Mouse (Mus musculus) cerebellum, adult 18-20 months (tissue): ENCODE results near the gene Padi2.

Experiments
- DNase-seq, 2 experiments: peaks; one replicate each; pipeline ENCODE4 v3.0.0; 2021

Gene Padi2

DNA sequence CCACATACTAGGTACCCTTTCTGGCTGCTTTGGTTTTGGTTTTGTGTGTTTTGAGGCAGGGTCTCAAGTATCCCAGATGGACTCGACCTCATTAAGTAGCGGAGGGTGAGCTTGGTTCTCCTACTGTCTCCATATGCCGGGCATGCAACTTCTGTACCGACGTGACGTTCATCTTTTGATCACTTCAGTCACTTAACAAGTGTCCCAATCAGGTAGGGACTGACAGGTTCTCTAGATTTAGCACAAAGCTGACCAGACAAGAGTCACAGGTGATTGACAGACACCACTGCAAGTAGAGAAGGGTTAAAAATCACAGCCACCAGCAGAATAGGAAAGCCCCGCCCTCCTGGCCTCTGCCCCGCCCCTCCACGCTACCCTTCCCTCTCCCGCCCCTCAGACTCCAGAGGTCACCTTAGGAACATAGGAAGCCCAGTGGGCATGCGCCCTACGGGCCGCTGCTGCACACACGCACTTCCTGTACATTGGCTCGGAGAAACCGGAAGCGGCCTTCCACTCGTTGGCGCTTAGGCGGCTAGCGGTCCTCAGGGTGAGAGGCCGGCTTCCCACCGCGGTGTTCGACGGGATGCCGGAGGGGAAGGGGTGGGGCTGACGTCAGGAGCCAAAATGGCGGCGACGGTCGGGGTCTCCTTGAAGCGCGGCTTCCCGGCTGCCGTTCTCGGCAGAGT lies 54.8 kb downstream of the Padi2 start, which contains the start of gene Sdhb:
TSS of gene Sdhb (plus strand) at position 423 of the 686 bp plus-strand sequence.
- DNase-seq = peak; percentile 97 to 98

DNA sequence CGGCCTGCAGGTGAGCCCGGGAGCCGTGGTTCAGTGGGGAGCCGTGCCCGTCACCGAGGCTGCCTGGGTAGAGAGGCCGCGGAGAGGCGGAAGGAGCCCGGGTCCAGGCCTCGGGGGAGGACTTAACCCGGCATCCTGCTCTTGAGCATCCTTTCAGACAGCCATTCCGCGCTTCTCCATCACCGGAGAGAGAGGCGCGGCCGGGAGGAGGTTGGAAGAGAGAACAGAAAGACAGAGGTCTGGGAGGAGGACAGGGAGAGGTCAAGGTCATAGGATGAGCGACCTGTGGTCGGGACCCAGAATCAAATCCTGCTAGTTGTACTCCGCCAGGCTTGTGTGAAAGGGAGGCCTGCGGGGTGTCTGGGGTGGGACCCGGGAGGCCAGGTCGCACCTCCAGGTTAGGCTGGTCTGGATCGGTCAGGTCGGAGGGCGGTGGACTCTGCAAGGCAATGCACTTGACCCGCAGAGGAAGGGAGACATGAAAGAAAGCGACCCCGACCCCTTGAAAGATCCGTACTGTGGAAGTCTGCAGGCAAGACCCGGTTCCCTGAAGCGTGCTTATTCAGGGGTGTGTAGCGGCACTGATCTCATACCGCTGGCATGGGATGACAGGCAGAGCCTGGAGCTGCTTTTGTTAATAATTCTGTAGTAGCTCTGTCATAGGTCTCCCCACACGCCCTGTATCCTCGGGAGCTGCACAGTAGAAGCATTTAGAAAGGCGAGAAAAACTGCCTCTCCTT lies 55.5 kb downstream of the Padi2 start:
- DNase-seq = peak in 1 of 2 experiments; percentile 45

DNA sequence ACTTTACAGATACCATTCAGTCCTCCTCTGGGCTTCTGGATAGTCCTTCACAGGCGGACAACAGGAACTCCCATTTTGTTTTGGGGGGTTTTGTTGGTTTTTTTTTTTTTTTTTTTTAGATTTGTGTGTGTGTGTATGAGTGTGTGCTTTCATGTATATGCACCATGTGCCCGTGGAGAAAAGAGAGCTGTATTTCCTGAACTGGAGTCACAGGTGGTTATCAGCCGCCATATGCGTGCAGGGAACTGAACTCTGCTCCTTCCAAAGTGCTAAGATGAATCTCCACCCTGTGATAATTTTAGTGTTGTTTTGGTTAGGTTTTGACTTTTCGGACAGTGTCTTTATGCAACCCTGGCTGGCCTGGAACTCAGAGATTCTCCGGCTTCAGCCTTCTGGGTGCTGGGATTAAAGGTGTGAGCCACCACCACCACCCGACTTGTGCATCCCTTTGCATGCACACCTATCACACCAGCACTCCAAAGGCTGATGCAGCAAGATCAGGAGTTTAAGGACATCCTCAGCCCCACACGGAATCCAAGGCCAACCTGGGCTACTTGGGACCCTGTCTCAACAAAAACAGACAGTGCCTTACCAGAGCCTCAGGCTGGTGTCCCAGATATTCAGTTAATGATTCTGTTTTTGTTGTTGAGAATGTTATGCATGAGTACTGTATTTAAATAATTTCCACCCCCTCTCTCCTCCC lies 56.2 kb downstream of the Padi2 start:
- no peak for DNase-seq

DNA sequence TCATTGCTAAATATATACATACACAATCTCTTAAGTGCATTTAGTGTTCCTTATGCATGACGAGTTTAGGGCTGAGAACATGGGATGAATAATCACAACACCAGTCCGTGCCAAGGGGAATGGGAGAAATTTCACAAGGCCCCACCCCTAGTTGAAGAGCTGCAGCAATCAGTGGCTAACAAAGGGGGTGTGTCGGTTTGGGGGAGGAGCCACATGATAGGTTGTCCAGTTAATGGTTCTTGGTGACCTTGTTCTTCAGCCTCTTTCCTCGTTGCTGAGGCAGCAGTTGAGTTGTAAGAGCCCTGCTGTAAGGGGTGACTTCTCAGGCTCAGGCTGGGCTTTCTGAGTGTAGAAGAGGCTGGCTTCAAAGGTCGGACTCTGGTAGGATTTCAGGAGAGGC lies 56.8 kb downstream of the Padi2 start:
- peak in 1 of 2 experiments; percentile 38 for DNase-seq

DNA sequence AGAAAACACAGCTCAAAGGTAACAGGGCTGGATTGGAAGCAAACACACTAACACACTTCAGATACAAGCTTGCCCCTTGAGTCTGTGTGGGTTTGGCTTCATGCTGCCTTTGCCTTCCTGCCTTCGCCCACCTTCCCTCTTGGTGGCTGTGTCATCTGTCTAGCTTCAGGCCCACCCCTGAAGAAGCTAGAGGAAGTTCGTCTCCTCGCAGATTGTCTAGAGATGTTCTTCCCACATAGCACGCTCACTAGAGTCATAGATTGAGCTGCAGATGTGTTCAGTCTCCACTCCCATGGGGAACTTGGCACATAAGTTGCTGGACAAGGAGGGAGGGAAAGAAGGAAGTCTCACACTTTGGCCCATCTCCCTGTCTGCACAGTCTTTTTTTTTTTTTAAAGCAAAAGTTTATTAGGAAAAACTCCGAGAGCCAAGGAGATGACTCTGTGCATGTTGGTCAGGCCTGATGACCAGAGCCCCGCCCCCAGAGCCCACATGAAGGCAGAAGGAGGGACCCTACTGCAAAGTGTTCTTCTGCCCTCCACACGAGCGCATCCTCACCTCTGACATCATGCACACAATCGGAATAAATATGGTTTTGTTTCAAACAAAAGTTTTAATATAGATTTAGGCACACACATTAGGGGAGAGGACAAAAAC lies 57.9 kb downstream of the Padi2 start:
- DNase-seq = no peak

DNA sequence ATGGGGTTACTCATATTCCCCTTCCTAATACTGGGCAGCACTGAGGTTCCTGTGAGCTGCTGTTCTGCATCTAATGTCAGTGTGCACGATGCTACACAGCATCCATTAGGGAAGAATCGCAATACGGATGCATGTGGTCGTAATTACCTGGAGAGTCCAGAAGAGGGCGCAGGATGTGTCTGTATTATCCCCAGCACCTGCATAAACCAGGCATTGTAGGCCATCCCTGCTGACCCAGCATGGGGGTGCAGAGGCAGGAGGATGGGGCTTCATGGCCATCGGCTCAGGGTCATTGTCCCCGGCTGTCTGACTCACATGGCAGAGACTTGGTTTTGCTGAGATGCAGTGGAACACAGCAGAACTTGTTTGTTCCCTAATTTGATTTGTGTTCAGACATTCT lies 58.5 kb downstream of the Padi2 start:
- peak; percentile 83 to 84 for DNase-seq

DNA sequence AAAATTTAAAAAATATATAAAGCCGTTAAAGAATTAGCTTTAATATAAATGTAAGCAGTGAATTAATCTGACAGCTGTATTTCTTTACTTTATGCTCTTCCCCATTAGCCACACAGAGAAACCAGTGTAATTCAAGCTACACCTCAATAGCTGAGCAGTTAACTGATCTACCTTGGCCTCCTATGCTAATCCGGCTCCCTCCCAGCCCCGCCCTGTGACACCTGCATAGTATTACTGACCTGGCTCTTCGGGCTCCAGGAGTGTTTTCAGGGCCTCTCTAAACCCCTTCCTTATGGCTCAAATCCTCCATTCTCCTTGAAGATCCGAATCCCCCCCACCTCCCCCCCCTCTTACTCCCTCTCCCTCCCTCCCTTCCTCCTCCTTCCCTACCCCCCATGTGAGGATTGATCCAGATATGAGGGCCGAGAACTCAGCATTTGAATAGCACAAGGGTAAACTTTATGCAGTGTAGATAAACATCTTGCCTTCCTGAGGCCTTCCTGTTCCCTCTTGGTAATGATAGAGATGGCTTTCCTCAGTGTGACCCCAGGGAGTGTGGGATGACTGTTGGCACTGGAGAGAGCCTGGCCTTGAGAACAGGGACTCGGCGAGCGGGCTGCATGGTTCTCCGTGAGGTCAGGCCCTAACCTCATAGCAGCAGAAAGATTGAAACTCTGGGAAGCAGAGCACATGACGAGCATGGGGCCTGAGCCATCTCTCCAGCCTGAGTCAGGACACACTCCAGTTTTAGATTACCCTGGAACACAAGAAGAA lies 61.4 kb downstream of the Padi2 start:
- no peak for DNase-seq

DNA sequence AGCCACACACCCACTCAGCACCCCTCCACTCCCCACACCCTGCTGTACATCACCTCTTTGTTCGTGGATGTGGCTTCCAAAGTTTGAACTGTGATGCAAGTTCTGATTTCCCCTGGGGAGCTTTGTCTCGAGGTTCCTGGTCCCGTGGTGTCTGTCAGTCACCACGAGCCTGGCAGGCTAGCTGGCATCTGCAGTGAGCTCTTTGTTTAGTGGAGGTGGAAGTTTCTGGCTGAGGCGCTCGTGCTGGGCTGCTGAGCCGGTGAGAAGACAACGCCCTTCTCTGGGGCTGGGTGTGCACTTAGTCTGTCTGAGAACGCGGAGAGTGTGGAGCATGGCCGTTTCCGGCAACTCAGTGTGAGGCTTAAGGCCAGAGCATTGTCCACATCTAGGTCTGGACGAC lies 65.5 kb downstream of the Padi2 start:
- DNase-seq = no peak

DNA sequence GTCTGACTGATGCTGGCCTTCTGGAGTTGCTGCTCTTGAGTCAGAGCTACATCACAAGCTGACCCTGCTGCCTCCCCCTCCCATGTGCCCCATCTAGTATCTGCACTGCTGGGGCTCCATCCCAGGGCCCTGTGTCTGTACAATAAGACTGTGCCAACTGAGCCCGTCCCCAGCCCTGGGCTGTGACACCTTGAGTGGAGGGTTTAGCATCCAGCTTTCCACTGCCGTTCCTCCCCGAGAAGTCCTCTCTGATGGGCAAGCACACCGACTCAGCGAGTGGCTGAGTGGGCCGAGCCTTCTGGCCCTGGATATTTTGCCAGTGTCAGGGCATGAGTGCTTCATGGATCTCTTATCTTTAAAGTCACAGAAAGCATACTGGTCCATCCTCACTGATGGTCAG lies 68.3 kb downstream of the Padi2 start:
- DNase-seq = no peak

DNA sequence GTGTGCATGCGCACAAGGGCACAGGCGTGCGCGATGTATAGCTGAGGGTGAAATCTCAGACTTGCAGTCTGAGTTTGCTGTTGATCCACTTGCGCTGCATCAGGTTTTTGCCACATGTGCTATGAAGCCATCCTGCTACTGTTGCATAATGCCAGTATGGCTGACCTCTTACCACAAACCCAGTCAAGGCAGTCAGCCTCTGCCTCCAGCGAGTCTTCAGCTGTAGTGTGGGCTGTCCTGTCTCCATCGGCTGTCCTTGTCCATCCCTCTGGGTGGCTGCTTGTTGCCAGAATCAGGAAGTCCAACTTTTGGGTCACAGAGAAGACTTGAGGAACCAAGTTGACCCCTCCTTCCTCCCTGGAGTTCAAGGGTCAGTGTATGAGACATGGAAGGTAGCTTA lies 69.2 kb downstream of the Padi2 start:
- DNase-seq = no peak

DNA sequence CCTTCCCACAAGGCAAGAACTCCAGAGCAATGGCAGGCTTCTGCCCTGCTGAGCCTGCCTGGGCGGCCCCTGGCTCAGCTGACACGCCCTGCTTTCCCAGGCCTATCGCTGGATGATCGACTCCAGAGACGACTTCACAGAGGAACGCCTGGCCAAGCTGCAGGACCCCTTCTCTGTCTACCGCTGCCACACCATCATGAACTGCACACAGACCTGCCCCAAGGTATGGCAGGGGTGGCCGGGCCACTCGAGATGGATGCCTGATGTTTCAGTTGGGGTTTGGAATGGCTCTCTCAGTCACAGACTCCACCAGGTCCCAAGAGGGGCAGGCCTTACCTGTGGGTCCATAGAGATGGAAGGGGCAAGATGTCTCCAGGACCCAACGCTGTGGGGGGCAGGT lies 71.1 kb downstream of the Padi2 start:
- DNase-seq = no peak

DNA sequence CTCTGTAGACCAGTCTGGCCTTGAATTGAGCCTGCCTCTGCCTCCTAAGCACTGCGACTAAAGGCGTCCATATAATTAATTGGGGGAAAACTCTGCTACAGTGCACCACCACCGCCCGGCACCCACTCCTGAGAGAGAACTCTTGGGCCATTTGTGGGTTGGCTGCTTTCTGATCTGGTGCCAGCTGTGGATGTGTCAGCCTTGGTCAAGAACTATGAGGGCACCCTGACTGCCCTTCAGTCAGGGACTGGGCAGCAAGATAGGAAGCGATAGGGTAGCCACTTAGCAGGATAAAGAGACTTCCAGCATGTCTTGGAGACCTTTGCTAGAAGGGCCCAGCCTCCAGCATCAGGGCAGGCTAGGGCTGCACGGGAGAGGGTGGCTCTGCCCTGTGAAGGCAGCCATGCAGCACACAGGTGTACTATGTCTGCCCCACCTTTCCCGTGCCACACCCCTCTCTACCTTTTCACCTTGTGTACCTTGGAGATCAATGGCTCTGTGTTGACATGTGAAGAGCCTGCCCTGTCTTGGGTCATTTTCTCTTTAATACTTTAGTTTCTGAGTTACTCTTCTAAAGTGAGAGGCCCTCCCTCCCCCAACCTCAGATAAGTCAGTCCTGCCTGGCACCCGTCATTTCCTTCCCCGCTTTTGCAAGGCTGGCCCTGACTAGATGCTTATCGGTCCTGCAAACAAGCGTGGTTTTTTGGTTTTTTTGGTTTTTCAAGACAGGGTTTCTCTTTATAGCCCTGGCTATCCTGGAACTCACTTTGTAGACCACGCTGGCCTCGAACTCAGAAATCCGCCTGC lies 71.9 kb downstream of the Padi2 start:
- no peak for DNase-seq

DNA sequence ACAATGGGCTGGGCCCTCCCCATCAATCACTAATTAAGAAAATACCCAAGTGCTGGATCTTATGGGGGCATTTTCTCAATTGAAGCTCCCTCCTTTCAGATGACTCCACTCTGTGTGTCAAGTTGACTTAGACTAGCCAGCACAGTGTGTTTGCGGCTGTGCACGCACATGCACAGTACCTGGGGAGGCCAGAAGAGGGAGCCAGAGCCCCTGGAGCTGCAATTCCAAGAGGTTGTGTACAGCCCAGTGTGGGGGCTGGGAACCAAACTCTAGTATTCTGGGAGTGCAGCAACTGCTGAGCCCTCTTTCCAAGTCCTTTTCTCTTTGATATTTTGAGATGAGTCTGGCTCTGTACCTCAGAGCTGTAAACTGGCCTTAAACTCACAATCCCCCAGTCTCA lies 75.5 kb downstream of the Padi2 start:
- DNase-seq = no peak

DNA sequence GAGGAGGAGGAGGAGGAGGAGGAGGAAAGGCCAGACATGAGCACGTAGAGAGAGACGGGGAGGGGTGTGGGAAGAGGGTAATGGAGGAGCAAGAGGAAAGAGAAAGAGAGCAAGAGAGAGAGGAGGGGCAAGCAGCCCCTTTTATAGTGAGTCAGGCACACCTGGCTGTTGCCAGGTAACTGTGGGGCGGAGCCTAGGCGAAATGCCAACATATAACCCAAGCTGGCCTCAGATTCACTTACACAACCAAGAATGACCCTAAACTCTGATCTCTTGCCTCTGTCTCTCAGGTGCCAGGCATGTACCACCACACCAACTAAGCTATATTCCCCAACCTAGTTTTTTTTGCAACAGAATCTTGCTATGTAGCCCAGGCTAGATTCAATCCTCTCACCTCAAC lies 76.7 kb downstream of the Padi2 start:
- DNase-seq = no peak

DNA sequence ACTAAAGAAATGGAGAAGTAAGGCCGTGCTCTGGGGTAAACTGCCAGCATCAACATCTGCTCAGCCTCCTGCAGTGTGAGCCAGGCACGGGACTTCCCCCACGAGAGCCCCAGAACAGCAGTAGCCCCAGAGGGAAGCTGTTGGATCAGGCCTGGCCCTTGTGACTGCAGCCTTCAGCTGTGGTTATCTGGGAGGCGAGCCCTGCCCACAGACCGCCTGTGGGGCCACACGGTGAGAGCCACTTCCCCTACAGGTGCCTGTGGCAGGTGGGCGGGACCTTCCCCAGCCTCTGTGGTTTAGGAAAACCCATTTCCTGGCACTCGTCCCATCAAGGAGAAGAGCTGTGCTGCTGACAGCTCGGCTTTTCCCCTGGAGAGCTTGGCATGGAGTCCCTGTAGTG lies 77.3 kb downstream of the Padi2 start:
- DNase-seq = no peak

DNA sequence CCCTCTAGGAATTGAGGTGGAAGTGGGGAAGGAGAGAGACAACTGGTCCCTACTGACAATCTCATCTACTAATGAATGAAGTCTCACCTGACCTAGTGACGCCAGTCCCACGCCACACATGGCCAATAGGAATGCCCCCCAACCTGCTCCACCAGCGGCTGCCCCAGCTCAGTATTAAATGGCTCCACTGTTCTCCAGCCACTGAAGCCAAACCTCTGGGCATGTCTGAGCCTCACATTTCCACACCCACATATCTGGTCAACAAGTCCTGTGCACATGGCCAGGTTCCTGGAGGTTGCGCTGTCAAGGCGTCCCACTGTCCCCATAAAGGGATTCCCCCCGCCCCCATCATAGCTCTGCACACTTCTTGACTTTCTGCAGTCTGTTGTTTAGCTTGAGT lies 78.4 kb downstream of the Padi2 start:
- DNase-seq = no peak

DNA sequence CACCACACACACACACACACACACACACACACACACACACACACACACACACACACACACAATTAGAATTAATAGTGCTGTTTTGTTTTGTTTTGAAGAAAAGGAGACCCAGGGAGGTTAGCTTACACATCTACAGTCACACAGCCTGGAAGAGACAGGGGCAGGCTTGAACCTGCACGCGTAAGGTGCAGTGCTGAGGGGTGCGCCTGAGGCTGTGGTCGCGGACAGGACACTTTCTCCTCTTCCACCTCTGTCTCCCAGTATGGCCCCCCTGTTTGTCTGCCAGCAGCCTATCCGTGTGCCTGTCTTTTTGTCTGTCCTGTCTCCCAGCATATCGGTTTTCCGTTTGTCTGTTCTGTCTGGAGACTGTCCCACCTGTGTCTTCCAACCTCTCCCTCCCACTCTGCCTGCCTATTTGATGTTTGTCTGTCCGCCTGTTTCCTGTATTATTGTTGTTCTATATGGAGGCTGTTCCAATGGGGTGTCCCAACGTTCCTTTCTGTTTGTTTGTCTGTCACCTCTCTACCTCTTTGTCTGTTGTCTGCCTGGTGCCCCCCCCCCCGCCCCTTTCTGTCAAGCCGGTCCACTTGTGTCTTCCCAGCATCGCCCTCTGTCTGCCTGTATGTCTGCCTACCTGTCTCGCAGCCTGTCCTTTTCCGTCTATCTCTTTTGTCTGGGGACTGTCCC lies 80.0 kb downstream of the Padi2 start:
- no peak for DNase-seq

DNA sequence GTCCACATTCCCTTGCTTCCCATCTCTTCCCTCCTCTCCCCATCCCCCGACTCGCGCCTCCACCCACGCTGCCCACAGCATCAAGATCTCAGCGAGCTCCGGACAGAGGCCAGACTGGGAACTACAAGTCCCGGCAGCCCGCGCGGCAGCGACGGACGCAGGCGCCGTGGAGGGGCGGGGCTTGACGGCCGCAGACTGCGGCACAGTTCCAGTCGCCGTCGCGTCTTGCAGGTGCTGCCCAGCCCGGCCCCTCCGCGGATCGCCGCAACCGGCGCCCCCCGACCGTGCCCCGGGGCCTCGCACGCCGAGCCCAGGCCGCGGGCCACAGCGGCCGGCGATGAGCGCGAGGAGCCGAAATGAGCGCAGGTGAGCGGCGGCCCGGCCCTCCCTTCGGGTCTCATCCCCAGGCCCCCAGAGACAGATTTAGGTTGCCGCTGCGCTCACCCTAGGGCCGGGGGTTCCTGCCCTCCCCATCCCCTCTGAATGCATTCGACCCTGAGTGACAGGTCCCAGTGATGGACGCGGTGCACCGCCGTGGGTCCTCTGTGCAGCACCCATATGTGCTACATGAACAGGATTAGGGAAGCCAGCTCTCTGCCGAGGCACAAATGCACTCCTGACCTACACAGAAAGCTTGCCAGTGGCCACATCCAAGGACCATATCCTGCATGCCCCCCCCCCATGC lies 80.7 kb downstream of the Padi2 start, which contains the start of gene Atp13a2:
TSS of gene Atp13a2 (plus strand) at position 163 of the 685 bp plus-strand sequence.
- DNase-seq = peak; percentile 96 to 98

DNA sequence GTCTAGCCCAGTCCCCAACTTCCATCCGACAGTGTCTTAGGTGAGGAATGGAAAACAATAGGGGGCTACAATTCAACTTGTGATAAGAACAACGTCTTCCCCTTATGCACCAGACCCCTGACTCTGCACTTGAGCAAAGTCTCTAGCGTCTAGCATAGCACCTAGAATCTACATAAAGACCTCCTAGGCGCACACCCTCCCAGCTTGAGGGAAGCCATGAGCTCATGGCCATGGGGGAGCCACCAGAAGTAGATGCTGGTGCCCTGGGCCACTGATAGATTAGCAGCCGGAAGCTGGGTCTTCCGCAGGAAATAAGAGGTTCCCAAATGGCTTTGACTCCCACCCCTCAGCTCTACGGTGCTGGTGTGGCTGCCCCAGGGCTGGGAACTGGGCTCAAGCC lies 81.3 kb downstream of the Padi2 start:
- no peak for DNase-seq

DNA sequence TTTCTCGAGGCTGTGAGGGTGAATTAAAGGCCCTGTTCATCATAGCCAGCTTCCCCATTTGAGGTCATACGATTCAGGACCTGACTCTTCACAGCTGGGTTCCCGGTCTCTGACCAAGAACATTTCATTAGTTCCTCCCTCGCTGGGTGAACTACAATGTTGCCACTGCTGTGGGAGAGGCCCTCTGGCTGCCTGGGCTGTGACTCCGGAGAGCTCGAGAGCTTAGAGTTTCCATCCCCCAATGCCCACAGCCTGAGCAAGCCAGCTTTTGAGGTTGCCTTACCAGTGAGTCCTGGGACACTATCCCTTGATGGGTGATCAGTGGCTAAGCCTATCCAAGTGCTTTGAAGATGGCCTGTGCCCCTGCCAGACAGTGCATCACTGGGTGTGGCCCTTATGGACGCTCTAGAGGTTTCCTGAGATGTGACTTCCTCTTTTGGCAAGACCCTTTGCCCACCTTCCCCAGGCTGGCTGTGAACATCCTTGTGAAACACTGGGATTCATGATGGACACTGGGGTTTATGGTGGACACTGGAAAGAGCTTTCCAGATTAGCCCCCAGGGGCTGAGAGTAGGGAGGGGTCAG lies 82.7 kb downstream of the Padi2 start:
- DNase-seq = no peak
